Mouse (Mus musculus) cerebellum, adult 8-10 months (tissue): ENCODE data around the gene 1700088E04Rik.

Experiments used
- DNase-seq: peaks from one replicate; pipeline ENCODE4 v3.0.0; 2022

The 1700088E04Rik gene

DNA sequence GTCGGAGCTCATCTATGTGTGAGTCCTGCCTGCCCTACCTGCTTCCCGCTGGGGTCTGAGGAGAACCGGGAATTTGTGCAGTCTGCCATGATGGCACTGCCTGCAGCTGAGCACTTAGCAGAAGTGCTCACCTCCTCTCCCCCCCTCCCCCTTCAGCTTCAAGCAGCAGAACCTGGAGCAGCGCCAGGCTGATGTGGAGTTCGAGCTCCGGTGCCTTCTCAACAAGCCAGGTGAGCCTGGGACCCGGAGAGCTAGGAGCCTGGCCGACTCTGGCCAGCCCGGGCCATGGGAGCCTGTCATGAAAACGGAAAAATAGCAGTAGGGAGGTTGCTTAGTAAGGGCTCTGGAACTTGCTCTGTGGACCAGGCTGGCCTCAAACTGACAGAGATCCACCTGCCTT, 10.3 kb downstream of the 1700088E04Rik start:
- DNase-seq = no peak

DNA sequence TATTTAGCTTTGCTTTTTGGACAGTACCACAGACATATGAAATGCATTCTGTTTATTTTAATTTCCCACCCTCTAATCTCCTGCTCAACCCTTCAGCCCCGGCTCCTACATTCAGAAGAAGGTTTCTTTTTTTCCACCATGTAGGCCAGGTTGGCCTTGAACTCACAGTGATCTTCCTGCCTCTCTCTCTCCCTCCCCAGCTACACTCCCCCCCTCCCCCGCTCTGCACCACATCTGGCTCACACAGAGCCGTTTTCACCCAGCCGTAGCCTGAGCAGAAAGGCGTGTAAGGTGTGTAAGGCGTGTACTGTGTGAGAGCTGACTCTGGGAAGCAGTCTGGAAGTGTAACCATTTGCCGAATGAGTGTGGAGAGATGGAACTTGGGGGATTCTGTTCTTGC, 11.7 kb downstream of the 1700088E04Rik start:
- no peak for DNase-seq

DNA sequence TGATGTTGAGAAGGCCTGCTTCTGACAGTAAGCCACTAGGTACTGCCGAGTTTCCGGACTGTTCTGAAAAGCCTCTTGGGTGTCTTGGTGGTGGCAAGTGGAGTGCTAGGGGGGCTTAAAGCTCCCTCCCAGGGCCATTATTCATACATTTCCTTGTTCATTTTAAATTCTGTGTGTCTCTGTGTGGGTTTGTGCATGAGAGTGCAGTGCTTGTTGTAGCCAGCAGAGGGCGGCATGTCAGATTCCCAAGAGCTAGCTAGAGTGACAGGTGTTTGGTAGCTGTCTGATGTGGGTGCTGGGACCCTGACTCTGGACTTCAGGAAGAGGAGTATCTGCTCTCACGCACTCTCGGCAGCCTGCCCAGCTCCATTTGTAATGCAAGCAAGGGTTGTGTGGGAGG, 12.8 kb downstream of the 1700088E04Rik start:
- DNase-seq = no peak

DNA sequence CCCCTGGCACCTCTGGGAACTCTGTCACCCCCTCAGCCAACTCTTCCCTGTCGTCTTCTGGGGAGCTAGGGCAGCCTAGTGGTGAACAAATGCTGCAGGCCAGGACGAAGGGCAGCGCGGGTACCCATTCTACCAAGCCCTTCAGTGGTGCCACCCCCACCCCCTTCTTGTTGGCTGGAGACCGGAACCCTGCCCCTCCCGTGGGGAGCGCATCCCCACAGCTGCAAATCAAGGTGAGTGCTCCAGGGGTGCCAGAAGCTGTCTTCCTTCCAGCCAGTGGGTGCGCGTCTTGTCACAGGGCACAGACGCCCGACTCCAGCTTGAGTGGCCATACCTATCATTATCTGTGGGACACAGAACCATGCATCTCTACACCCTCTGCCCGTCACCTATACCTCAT, 14.0 kb downstream of the 1700088E04Rik start:
- no peak for DNase-seq

DNA sequence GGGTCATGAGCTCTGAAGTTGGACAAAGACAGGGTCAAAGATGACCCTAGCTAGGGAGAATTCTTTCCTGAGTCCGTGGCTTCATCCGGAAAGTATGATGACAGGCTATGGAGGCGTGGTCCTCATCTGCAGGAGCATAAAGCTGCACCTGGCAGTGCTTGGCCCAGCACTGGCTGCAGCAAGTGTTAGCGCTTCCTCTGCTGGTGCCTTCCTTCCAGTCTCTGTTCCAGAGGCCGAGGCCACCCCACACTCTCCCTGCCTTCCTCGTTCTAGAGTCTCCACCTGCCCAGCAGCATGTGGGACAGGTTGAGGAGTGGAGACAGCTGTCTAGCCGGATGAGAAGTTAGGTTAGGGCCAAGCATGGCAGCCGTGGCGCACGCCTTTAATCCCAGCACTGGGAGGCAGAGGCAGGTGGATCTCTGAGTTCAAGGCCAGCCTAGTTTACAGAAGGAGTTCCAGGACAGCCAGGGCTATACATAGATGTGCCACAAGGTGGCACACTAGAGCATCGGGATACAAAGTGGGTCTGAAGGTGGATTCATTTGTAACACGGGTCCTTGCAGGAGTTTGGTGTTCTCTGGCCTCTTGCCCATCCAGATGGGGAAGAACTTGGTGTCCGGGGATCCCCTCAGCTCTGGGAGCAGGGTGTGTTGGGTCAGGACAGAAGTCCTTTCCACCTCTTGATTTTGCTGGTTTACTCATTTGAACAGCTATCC, 14.7 kb downstream of the 1700088E04Rik start:
- peak; percentile 53 for DNase-seq

DNA sequence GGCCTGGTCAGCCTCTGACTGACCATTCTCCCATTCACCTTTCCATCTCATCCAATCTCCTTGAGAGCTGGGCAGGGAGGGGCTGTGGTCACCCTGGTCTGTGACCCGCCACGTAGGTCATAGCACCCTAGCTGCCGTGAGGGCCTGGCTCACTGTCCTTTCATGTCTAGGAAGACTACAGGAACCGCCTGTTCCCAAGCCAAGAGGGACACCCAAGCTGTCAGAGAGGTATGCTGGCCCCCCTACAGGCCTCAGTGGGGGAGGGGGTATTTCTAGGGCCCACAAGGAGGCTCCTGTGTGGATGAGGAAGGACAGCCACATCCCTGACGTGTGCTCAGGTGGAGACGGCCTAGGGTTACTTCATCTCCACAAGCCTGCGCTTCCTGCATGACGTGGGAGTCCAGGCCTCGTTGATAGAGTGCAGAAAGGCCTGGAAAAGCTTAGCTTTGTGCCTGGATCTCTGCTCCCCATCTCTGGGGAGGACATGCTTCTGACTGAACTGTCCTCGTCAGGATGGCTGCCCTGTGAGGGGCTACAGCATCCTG, 16.6 kb downstream of the 1700088E04Rik start:
- DNase-seq = no peak

DNA sequence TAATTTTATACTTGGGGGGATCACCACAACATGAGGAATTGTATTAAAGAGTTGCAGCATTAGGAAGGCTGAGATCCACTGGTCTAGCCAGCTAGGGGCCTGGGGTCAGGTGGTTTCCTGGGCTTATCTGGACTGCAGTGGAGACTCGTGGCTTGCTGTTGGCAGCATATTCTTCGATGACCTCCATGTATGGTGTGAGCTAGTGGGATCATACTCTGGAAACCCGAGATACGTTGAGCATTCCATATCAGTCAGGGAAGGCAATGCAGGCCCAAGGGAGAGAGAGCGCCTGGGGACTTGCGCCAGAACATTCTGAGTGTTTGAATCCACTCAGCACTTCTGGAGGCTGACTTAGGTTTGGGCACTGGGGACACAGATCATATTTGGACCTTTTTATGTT, 17.3 kb downstream of the 1700088E04Rik start:
- no peak for DNase-seq

DNA sequence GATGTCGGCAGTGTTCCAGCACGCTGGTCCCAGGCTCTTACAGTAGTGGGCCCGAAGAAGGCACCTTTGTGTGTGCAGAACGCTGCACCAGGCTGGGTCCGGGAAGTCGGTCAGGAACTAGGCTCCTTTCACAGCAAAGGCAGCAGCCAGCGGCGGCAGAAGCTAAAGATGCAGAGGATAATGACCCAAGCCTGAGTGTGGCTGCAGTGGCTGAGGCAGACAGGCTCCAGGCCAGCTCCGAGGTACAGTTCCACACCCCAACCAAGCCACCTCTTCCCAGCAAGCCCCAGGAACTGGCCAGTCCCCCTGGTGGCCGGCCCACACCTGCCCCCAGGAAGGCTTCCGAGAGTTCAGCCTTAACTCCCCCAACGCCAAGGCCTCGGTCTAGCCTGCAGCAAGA, 18.5 kb downstream of the 1700088E04Rik start:
- DNase-seq = no peak

DNA sequence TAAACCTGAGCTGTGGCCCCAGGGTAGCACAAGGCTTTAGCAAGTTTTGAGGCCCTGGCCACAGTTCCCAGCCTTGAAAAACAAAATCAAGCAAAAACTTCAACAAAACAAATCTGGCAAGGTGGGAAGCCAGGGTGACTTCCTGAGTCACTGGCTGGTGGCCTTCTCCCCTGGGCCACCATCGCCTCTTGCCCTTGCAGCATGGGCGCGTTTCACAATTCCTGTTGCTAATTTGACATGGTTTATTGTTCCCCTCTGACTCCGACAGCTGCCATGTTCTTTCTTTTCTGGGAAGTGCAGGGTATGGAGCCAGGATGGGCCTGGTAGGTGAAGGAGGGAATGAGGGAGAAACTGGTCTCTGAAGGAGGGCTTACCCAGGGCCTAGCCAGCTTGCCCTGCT, 18.9 kb downstream of the 1700088E04Rik start:
- no peak for DNase-seq

DNA sequence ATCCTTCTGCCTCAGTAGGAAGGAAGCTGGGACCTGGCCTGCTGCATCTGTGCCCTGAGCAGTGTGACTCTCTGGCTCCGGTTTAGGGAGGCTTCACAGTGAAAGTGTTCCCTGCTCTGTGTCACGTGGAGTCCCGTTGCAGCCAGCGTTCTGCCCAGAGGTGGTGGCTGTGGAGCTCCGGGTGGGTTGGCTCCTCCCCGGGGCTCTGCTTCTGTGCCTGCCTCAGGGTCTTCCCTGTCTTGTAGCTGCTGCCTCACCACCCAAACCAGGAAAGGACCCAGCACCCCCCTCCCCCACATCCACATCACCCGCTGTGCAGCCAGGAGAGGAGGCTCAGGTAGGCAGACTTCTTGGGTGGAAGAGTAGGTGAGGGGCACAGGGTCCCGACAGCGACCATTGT, 21.6 kb downstream of the 1700088E04Rik start:
- DNase-seq = no peak

DNA sequence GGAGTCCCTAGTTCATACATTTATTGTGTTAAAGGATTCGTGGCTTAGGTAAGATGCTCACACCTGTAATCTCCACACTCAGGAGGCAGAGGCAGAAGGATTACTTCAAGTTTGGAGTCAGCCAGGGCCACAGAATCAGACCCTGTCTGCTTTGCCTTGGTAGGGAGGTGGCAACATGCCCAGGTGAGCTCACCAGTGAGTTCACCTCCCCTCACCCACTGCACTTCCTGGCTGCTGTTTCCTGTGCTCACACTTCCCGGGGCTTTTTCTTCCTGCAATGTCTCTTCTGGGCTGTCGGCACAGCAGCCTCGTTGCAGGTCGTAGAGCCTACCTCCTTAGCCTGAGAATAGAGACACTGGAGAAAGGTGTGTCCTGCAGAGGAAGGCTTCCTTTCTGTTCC, 25.8 kb downstream of the 1700088E04Rik start:
- no peak for DNase-seq

DNA sequence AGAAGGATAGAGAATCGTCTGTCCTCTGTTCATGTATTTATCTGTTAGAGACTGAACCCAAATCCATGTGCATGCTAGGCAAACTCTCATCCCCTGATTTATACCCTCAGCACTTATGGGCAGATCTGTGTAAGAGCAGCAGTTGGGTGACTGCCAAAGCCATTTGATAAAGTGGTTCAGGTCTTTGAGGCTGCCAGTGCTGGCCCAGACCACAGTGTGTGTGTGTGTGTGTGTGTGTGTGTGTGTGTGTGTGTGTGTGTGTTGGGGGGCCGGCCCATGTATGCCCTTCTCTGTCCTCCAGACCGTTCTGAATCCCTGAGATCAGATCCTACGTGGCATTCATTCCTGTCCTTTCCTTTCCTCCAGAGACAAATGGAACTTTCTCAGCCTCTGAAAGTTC, 29.3 kb downstream of the 1700088E04Rik start:
- DNase-seq = no peak

DNA sequence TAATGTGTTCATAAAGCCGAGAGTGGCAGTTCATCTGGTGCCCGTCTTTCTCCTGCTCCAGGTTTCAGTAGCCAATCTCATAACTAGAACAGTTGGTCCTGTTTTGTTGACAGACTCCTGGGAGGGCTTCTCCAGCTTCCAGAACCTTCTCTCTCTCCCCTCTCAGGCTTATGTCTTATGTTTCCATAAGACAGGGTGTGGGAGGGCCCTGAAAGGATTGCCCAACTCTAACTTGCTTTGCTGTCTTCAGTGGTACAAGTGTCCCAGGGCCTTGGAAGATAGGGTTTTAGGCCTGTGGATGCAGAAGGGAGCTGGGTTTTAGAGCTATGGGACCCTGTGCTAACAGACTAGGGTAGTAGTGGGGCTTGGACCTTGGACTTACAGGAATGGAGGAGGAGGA, 30.5 kb downstream of the 1700088E04Rik start:
- DNase-seq = no peak

DNA sequence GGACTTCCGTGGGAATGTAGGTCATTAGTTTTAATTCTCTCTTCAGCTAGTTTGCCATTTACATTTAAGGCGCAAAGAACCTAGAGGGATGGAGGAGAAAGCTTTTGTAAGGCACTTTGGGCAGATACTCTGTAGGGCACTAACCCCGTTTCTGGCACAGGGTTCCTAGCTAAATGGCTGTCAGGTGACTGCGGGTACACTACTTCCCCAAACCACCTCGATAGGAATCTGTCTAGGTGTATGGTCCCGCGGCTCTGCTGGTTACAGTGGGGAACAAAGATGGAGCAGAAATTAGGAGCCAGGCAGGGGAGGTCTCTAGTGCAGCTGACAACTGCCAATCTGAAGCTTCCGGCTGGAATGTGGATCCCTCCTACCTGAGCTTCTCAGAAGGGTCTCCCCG, 31.0 kb downstream of the 1700088E04Rik start:
- DNase-seq = no peak

DNA sequence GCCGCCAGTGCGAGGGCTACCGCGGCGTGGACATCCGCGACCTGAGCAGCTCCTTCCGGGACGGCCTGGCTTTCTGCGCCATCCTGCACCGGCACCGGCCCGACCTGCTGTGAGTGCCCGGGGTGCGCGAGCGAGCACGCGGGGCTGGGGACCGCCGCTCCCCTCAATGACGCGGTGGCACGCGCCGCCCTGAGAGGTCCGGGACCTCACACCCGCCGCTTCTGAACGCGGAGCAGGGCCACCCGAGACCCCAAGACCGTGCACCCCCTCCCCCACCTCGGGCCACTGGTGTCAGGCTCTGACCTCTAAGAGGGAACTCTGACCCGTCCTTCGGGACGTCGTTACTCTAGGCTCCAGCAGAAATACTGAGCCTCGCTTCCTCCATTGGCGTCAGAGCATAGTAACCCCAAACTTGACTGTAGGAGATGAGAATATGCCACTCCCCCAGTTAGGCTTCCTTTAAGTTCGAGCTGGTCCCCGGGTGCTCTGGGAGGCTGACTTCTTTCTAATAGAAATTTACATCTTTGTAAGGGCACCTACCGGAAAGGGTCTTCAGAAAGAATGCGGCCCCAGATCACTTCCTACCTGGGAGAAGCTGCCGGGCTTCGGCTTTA, 31.6 kb downstream of the 1700088E04Rik start:
- no peak for DNase-seq

DNA sequence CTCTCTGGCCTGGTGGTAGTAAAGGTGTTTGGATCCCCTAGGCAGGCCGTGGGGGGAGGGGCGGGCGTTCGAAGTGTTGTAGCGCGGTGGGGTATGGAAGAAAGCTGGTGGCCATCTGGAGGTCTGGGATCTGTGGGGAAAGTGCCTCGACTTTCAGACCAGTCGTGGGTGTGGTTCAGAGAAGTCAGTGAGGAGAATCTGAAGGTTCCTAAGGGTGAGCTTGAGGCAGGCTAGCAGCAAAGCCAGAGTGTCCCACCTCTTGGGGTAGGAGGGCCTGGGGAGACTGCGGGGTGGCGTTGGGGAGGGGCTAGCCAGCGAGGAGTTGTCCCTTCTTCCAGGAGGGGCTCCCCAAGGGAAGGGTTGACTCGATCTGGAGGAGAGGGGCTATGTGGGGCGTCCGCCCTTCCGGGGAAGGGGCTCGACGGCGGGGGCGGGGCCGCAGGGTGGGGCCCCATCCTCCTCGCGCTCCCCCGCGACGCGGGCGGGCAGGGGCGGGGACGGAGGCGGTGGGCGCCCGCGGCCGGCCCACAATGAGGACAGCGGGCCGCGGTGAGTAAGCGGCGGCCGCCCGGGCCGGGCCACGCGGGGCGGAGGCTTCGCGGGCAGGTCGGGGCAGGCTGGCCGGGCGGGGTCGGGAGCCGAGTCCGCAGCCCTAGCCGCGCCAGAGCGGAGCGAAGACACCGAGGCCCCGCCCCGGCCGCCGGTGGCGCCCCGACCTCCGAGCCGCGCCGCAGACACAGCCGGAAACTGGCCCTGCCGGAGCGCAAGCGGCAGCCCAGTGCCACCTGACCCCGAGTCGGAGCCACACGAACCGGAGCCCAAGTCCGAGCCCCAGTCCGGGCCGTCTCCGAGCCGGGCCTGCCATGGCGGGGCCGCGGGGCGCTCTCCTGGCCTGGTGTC, 32.4 kb downstream of the 1700088E04Rik start, which contains the start of gene Micall1:
Micall1 (plus strand) TSS at position 478 of the 900 bp plus-strand sequence.
- peak; percentile 71 for DNase-seq

DNA sequence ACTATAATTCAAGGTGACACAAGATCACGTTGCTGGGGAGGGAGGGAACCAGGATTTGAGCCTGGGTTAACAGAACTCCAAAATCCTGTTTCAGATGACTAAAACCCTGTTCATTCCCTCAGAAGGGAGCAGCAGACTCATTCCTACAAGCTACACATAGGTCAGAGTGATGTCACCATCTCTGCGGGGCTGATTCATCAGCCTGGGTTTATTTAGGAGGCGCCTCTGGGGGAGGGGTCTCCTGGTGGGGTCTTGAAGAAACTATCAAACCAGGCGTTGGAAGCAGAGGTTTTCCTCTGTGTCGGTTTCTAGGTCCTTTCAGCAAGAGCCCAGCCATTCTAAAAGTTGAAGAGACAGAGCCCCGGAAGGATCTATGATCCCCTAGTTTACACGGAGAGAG, 33.1 kb downstream of the 1700088E04Rik start:
- DNase-seq = no peak

DNA sequence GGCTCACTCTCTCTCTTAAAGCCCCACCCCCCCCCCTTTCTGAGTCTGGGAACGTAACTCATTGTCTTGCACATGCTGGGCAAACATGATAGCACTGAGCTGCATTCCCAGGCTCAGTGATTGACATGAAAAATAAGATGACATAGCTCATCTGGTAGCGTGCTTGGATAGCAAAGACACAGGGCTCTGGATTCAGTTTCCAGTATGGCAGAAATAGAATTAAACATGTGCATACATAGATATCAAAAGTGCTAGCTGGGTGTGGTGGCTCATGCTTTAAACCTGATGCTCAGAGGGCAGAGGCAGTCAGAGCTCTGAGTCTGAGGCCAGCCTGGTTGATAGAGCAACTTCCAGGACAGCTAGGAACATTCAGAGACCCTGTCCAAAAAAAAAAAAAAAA, 35.2 kb downstream of the 1700088E04Rik start:
- no peak for DNase-seq

DNA sequence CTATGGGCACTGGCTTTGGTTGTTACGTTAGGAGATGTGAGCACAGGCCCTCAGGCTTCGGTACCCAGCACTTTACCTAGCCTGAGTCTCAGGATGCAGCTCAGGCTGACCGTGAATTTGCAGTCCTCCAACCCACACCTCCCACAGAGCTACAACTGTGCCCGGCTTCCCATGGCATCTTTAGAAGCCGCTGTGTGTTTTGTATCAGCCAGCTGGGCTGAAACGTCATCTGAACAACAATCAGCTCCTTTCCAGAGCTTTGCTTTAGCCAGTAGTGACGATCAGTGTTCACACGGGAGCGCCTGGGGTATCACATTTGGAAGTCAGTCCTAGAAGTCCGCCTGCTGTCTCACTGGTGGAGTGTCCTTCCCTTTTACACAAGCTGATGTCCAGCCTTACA, 37.8 kb downstream of the 1700088E04Rik start:
- no peak for DNase-seq

DNA sequence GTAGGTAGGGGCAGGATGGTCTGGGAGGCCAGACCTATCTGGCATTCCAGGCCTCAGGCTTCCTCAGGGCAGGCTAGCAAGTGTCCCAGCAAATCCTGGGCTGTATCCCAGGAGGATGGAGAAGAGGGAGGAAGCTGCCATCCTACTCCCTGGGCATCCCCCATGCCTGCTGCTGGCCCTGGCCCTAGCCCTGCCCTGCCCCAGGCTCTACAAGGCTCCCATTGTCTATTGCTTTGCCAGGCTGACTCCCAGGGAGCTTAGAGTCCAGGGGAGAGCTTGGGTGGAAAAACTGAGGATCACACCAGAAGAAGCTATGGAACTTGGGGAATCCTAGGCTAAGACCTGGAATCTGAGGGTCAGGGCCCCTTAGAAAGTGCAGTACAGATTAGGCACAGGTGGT, 39.5 kb downstream of the 1700088E04Rik start:
- no peak for DNase-seq

DNA sequence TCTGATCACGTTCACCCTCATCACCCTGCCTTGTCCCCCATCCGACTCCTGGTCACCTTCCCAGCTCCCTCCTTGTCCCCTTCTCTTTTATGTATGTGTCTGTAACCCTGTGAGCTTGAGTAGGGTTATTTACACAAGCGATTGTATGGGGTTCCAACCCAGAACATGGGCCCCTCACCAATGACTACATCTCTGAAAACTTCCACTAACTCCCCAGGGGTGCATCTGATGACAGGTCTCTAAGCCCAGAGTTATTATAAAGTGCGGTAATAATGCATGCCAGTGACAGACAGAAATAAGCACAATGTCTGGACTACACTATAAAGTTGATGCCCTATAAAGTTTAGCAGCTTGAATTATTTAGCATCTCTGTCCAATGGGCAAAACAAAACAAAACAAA, 40.7 kb downstream of the 1700088E04Rik start:
- no peak for DNase-seq

DNA sequence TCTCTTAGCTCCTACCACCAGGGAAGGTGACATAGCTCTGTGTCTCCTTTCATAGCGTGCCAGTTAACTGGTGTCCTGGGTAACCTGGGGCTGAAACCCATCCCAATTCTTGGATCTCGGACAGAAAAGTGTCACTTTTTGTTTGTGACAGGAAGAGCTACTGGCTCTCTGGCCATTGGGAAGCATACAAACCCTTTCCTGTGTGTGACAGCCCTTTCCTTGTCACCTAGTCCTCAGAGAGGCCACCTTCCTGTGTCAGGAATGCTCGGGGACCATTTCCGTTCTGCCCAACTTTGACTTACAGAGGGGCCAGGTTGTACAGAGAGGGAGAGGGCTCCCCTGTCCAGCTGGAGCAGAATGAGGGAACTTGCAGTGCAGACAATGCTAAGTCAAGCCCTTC, 41.6 kb downstream of the 1700088E04Rik start:
- DNase-seq = no peak

DNA sequence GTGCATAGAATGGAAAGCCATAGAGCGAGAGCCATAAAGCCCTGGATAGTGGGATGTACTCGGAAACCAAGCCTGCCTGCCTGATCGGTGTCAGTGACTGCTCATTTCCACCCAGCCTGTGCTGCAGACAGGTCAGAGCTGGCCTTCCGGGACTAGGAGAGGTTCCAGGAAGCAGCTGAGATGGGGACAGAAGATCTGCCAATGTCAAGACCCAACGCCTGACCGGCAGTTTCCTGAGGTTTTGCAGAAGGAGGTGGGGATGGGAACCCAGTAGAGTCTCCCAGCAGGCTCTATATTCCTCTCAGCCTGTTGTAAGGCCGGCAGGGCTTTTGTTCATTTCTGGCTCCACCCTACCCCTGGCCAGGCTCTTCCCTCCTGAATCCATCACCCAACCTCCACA, 42.2 kb downstream of the 1700088E04Rik start:
- DNase-seq = no peak

DNA sequence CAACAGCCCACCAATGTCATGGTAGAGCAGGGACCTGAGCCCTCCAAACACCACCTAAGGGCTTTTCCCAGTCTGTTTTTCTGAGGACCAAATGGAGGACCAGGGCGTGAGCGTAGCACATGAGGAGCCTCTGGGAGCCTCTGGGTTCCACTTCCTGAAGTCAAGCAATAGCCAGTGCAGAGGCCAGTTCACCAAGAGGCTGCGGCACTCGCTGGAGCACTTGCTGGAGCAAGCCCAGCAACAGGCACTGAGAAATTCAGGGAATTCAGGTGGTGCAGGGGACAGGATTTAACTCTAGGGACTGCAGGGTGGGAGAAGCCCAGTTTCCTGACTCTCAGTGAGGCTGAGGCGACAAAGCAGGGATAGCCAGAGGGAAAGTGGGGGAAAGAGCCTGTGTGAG, 42.8 kb downstream of the 1700088E04Rik start:
- DNase-seq = no peak
